Mouse (Mus musculus) bone marrow macrophage, adult 2 months (primary cell): ENCODE measurements at regions not wholly inside any gene's neighbourhood (a gene's known extent, or its start where the extent isn't known, plus 50 kb on each side); places are given as distances from the start of the nearest gene placed in this dataset.

Experiments used
- CTCF ChIP-seq: IDR thresholded peaks from 2 replicates; pipeline ENCODE4 v1.5.1; 2012; ENCODE audit warnings: low read depth, mild to moderate bottlenecking, low read length, moderate library complexity
- POLR2A ChIP-seq: IDR thresholded peaks from 2 replicates; pipeline ENCODE4 v1.6.1; 2012; ENCODE audit warnings: mild to moderate bottlenecking, low read depth, low read length, borderline replicate concordance

GRCm38 (mm10) chr13:102595602-102596001 lies 97.8 kb upstream of the Cd180 start:
- no peak for TF ChIP-seq POLR2A
- TF ChIP-seq CTCF, result no peak
